ENCODE assay signal across 11 mouse cellular contexts in the genomic region with DNA sequence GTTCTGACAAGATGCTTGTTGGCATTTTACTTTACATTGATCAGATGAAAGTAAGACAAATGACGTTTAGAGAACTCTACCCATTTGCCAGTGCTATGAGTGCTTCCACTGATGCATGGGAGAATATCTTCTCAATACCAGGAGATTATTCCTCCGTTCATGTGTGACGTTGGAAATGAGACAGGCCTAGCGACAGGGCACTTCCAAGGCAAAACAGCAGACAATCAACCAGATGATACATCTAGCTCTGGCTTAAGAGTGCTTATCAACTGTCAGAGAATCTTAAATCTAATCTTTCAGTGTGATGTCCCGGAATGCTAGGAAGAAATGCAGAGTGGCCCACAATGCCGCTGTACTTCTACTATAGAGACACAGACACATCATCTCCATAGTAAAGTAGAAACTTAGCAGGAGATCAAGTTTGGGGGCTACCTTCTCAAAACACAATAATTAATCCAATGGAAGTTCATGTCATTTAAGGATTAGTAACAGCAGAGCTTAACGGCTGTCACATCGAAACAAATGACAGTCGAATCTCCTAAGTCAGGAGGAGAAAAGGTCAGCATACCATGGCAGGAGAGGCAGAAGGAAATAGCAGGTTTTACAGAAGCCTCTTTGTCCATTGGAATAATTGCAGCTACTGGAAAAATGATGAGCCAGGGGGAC.
"Had no signal": no experiment of that assay in that cellular context is flagged by ENCODE, and none has a peak within 500 bp of the region (broad histone marks: within the 10 kb centered on the region; RNA-seq: fewer than 3 reads in every experiment).

No protein-coding gene starts in this region.

- H3K4me3 ChIP-seq: limb, embryonic 13.5 days; myocyte; neural tube, embryonic 12.5 days had no signal

- H3K4me2 ChIP-seq: limb, embryonic 13.5 days had no signal

- H3K9ac ChIP-seq: limb, embryonic 13.5 days; liver, embryonic 14.5 days; neural tube, embryonic 12.5 days had no signal

- H3K27me3 ChIP-seq: limb, embryonic 13.5 days; neural tube, embryonic 12.5 days had no signal

- DNase-seq: lung, adult 18-20 months; right cerebral cortex, adult 18-20 months; right cerebral cortex, postnatal 25 days; thymus, adult 2 months; thymus, postnatal 25 days had no signal

- H3K27ac ChIP-seq: kidney, postnatal 0 days; limb, embryonic 13.5 days; liver, embryonic 14.5 days; neural tube, embryonic 12.5 days; stomach, postnatal 0 days had no signal

- H3K36me3 ChIP-seq: limb, embryonic 13.5 days; neural tube, embryonic 12.5 days had no signal

- H3K9me3 ChIP-seq: limb, embryonic 13.5 days; neural tube, embryonic 12.5 days had no signal
